Mouse (Mus musculus) lung, postnatal 4 days (tissue): ENCODE results near the gene Tceal3.
"Not testable (repeated sequence)": the region's sequence is repeated elsewhere in the genome, so short reads cannot be mapped to it uniquely, and the experiment has no call there.

Source experiments
- DNase-seq, 2 experiments: peaks; one replicate each; pipeline ENCODE4 v3.0.0; 2021

Tceal3 gene

GRCm38 (mm10) chrX:136707446-136708167 is 117.0 kb downstream of the Tceal3 start, which contains the start of gene Tceal1:
TSS of gene Tceal1 (plus strand) at chrX:136707982.
- peak; percentile 60 to 70 for DNase-seq

- DNase-seq: peak; percentile 50 to 63
These were observed 117.6 kb downstream of the Tceal3 start for GRCm38 (mm10) chrX:136708168-136708681.

- DNase-seq: no peak
These were observed 118.1 kb downstream of the Tceal3 start for GRCm38 (mm10) chrX:136708782-136709181.

GRCm38 (mm10) chrX:136714742-136715474 is 124.3 kb downstream of the Tceal3 start:
- DNase-seq: not testable (repeated sequence)
